Mouse (Mus musculus): ENCODE measurements at regions not wholly inside any gene's neighbourhood (a gene's known extent, or its start where the extent isn't known, plus 50 kb on each side); places are given as distances from the start of the nearest gene placed in this dataset.

DNA sequence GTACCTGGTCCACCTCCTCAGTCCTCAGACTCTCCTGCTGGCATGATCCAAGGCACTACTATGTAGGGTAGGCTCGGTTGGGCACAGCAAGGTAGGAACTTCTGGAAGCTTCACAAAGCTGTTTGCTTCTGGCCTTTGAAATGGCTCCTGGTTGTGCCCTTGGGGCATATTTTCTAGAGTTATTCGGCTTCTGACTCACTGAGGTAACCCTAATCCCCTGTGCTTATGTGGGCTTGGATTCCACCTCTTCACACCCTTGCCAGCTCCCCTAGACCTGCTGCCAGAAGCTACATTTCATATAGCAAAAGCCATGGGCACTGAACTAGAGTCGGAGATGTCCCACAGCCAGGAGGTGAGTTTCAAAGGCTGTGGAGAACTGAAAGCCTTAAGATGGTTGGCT lies 933.7 kb downstream of the 4930447A16Rik start:
- TF ChIP-seq CTCF (IDR thresholded peaks at IDR 0.05; ENCODE audit: control insufficient read depth, insufficient read depth, insufficient replicate concordance, low read depth, low read length) (no peak), POLR2A (IDR thresholded peaks at IDR 0.05; ENCODE audit: control insufficient read depth, low read depth, low read length) (no peak)
